Mouse (Mus musculus) kidney, postnatal 25 days (tissue): ENCODE results near the gene Psma5.
A peak's percentile ranks its signal among the peaks of the same experiment; 100 is the strongest.

ENCODE experiments used
- DNase-seq, 2 experiments: peaks; one replicate each; pipeline ENCODE4 v3.0.0; 2021; ENCODE audit warnings: mixed read lengths in 2 of 2

The Psma5 gene

GRCm38 (mm10) chr3:108282401-108283240, 25.9 kb downstream of the Psma5 start:
- peak in 1 of 2 experiments; percentile 45 for DNase-seq

- no peak for DNase-seq
Observed at GRCm38 (mm10) chr3:108283241-108283561, 26.5 kb downstream of the Psma5 start.

DNA sequence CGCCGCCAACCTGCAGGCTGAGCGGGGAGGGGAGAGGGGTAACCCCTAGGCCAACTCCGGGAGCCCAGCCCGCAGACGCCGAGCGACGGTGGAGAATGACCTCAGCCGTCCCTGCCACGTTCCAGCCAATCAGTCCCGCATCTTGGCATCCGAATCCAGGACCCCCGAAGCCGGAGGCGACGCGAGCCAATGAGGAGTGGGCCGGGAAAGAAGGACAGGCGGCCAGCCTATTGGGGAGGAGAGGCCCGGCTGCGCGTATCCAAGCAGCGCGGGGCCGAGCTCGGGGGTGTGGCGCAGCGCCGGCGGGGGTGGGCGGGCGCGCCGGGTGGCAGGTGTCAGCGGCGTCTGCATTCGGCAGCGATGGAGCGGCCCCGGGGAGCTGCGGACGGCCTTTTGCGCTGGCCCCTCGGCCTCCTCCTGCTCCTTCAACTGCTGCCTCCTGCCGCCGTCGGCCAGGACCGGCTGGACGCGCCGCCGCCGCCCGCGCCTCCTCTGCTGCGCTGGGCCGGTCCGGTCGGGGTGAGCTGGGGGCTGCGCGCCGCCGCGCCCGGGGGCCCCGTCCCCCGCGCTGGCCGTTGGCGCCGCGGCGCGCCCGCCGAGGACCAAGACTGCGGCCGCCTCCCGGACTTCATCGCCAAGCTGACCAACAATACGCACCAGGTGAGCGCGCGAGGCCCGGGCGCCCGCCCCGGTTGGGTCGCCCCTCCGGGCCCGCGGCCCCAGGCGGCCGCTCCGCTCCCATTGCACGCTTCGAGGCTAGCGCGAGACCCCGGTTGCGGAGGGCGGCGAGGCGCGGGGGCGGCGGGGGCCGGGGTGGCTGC, 27.3 kb downstream of the Psma5 start, which contains the start of gene Sort1:
TSS of gene Sort1 (plus strand) at position 302 of the 821 bp plus-strand sequence.
- peak; percentile 83 to 95 for DNase-seq

DNA sequence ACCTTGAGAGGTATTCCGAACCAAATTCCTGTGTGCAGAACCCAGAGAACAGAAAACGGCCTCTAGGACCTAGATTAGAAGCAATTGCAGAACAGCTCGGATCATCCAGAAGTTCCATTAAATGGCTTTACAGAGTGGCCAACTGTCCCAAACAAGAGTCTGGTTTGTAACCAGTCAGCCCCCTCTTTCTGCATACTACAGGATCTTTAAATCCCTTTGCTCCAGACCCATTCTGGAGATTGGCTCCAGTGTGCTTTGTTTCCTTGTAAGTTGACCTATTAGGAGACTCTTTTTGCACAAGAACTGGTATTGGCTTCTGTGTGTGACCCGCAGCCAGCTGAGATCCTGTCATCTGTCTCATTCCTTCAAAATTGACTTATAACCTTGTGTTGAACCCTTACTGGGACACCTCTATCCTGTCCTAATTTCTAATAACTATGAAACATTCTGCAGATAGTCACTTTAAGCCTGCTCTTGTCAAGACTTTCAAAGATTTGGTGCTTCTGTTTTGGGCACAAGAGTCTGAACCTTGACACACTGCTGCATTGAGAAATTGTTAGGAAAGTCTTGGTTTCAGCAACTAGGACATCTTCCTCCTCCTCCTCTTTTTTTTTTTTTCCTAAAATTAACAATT, 28.5 kb downstream of the Psma5 start:
- no peak for DNase-seq

DNA sequence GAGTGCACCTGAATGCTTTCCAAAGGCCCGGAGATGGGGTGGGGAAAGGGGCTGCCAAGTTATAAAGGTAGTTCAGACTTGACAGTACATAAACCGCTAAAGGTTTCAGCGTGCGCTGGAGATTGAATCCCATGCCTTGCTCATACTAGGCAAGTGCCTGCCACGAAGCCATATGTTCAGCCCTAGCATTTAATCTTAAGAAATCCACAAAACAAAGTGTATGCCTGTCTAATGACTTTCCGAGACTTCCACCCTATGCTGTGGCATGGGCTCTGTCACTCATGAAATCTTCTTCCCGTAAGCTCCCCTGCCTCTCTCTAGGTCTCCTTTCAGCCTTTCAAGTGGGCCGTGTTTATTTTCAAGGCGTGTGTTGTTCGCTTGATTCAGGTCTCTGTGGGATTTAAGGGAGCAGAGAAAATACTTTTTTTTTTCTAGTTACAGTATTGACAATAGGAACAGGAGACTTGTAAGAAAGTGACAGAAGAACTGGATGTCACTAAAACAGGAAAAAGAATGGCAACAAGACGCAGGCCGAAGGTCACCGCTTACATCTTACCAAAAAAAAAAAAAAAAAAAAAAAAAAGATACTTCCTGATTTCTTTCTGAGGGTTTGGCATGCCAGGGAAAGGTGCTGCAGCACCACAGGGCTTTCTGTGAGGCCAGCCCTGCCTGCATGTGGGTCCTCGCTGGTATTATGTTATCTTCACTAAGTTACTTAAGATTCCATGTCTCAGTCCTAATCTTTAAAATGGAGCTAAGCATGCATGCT, 30.1 kb downstream of the Psma5 start:
- DNase-seq = no peak

DNA sequence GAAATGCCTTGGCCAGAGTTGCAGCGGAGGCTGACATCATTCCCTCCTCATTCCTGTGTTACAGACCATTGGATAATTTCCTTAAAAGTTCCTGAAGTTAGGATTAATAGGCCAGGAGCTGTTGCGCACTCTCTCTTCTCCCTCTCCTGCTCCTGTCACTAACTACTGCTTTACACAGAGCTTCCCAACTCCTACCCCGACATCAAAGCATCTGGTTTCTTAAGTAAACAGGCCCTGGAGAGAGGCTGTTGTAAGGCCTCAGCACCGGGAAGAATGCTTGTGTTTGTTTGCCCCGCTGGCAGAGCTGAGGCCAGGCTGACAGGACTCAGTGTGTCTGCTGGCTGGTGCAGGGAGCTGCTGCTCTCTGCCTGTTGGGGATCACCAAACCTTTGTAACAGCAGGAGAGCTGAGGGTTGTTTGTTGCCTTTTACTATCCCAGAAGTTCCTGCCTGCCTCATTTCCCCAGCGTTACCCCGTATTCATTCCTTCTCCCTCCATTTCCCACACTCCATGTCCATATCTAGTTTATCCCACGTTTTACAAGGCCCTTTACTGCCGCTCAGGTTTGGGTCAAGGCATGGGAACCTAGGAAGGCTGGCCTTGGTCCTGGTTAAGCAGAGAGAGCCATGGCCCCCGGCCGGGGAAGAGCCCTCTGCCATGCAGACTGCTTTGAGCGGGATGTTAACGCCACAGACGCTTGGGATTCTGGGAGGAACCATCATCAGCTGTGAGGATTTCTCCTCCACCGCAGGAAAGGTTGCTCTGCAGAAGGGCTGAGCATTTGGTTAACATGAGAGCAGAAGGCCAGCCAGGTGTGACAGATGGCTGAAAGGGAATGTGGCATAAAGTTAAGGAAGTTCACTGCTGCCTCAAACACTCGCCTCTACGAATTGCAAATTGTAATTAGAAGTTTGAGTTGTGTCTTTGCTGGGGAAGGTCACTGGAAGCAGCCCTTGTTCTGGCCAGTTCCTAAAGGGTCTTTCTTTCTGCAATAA, 31.4 kb downstream of the Psma5 start:
- peak; percentile 21 to 45 for DNase-seq

DNA sequence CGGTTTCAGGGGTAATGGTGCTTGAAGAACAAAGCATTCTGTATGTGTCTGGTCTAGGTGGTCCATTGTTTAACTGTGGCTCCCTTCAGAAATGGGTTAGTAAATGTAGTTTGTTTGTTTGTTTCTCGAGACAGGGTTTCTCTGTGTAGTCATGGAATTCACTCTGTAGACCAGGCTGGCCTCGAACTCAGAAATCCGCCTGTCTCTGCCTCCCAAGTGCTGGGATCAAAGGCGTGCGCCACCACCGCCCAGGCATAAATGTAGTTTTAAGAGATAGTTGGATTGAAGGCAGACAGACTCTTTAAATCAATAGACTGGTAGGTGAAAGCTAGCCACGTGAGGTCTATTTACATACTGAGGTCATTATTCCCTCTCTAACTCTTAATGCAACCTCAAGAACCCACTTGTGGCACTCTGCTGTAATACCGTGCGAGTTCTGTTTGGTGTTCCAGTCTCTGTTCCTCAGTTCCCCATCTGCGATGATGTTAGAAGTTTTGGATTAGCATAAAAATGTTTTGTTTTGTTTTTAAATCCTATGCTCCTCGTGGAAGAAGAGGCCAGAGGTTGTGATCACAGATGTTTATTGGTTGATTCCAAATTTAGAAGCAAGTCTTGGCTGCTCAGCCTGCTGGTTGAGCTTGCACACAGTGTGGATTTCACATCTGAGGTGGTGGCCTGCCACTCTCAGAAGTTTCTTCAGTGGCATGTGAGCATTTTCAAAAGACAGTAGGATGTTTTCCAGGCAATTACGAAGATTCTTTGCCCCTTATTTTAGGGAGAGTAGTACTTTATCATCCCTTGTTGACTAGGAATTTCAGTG, 32.8 kb downstream of the Psma5 start:
- no peak for DNase-seq

DNA sequence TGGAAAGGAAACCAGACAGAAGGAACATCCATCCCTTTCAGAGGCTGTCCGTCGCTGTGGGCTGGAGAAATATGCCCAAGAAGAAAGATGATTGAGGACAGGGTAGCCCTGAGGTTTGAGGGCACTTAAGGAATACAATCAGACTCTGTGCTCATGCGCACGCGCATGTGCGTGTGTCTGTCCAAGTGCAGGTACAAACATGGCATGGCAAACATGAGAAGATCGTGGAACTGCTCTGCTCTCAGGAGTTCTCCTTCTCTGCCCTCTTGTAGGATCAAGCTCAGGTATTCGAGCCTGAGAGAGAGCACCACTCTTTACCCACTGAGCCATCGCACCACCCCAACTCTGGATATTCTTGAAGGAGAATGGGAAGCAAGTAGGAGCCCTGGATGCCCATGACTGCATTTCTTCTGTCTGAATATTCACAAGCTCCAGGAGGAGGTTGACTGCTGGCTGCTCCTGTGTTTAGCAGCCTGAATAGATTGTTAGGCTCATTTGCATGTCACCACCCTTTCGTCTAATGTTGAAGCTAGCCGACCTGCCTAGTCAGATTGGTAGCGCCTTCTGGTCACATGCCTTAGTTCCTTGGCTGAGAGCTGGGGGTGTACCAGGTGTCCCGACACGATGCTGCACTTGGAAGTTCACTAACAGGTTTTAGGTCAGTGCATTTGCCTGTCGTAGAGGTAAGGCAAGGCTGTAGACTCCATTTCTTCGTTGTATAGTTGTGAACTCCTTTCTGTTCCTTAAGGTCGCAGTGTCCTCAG, 34.5 kb downstream of the Psma5 start:
- DNase-seq = peak; percentile 34 to 73

GRCm38 (mm10) chr3:108294398-108294797, 37.7 kb downstream of the Psma5 start:
- no peak for DNase-seq

DNA sequence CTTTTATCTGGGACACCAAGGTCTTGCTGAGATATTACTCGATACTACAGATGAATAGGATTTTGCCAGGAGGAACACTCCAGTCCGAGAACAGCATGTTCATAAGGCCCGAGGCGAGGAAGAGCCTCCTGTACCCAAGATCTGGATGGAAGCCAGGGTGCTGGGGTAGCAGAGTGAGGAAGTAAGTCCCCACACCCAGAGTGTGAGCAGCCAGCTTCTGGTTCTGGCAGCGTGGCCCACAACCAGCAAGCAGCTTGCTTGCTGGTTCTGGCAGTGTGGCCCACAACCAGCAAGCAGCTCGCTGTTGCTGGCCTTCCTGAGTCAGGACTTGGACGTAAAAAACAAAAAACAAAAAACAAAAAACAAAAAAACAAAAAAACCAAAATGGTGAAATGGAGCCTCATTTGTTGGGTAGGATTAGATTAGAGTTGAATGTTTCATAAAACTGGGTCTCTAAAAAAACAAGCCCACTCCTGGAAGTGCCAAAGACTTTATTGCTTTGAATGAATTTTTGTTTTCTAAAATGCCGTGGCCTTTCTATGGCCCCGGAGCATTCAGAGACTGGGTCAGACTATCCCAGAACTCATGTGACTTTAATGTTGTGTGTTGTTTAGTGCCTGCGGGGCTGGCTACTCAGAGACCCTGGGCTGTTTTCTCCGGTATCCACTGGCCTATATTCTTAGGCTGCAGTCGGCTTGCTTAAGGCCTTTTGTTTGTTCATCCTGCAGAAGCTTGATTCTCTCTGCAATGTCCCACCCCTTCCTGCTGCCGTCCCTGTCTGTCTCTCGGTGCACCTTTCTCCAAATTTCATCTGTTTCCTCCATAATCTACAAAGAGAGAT, 38.9 kb downstream of the Psma5 start:
- peak; percentile 56 to 85 for DNase-seq

GRCm38 (mm10) chr3:108296220-108297049, 39.7 kb downstream of the Psma5 start:
- peak; percentile 76 to 83 for DNase-seq

DNA sequence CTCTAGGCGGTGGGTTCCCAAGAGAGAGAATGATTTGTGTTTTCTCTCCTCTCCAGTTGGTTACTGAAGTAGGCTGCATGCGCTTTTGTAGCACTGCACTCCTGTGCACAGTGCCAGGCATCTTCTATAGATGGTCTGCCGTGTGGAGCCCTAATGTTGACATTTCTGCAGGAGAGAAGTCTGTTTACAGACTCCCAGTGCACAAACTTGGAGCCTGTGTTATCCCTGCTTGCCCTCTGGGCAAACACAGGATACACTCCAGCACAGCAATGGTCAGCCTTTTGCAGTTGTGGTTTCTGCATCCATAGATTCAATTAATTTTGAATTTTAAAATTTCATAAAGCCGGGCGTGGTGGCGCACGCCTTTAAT, 40.3 kb downstream of the Psma5 start:
- DNase-seq = no peak

DNA sequence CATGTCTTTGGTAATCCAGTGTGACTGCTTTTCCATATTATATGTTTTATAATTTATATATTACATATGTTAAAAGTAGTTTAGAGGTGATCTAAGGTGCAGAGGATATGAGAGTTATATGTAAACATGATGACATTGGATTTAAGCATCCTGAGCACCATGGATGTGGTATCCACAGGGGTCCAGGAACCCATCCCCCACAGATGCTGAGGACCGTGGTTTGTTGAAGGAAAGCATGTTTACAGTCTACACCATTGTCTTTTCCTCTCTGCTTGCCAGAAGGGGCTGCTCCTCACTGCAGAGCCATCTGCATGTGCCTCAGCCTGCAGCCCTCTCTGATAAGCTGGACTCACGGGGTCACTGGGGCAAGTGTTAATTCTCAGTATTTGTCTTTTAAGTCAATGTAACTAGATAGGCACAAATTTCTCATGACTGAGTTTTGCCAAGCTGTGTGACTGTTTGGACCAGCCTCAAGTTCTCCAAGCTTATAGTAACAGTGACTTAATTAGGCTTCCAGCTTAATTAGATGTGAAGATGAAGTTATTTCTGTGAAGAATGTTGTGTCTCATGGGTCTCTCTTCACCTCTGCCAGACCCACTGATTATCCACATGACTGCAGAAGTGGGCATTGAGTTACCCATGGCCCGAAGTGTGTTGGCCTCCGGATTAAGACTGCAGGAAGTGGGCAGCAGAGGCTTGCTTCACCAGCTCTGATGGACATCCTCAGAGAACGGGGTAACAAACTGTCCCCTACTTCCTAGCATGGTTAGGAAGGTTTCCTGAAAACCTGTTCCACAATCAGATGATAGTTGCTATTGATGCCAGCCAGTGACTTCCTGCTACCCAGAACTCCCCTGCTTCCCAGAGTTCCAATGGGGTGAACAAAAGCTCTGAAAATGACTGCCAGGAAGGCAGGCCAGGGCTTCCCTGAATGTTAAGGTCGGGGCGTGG, 41.2 kb downstream of the Psma5 start:
- no peak for DNase-seq

- DNase-seq = no peak
Observed at GRCm38 (mm10) chr3:108300455-108301030, 43.8 kb downstream of the Psma5 start.

DNA sequence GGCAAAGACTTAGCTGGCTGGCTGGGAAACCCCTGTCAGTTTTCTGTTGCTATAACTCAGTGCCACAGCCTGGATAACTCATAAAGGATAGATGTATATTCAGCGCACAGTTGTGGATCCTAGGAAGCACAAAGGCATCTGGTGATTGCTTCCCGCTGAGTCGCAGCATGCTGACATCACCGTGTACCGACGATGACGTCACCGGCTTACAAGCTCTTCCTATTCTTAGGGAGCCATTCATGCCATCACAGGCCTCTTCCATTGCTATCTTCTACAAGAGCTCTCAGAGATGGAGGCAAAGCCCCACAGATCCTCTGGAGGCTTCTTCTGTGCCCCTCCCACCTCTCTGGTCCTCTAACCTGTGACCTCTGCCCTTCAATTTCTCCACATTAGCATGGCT, 47.0 kb downstream of the Psma5 start:
- DNase-seq = no peak

DNA sequence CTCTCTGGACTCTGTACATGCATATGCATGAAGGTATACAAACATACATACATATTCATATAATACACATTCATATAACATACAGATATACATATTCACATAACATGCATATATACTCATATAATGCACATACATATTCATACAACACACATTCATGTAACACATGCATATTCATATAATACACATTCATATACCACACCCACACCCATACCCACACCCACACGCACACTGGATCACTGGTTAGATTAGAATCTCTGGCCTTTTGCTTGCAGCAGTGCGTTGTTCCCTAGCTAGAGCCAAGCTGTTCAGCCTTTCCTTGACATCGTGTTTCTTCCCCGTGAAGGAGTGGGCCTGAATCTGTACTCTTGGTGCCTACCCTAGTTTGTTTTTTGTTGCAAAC, 48.0 kb downstream of the Psma5 start:
- no peak for DNase-seq
